Comparison of ENCODE assay signal across 11 mouse cellular contexts in the genomic region with DNA sequence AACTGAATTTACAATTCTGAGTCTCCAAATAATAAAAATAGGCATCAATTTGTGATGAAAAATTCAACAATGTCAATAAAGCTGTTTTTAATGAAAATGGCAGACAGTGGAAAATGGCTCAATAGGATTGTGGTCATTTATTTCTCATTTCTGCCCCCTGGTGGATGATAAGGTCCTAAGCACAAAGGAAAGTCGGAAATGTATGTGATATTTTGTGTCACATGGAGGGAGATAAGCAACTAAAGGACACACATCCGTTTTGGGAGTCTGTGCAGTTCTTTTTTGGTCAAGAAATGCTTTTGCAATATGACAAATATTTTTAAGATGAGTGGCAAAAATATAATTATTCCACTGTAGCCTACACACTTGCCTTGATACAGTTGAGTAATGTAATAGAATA. TPM values are rescaled to one million over a fixed set of nuclear protein-coding genes. Genes with fewer than 3 reads are reported as not detected.
DNase-seq lines count a peak whose midpoint lies in the region; ATAC-seq lines count a peak whose summit lies in the region.
"Had no signal": no experiment of that assay in that cellular context is flagged by ENCODE, and none has a peak within 500 bp of the region (broad histone marks: within the 10 kb centered on the region; RNA-seq: fewer than 3 reads in every experiment).

No protein-coding gene starts in this region.

- no peaks in the 10 kb centered on the region for H3K36me3 ChIP-seq in kidney, embryonic 14.5 days (ENCODE audit: control insufficient read depth, insufficient read depth, low read length)
- H3K36me3 ChIP-seq: limb, embryonic 13.5 days had no signal

- no peak overlapping the region for H3K4me2 ChIP-seq in kidney, embryonic 14.5 days (replicated peaks; ENCODE audit: low read depth, low read length)
- H3K4me2 ChIP-seq: limb, embryonic 13.5 days had no signal

- H3K4me1 ChIP-seq in kidney, embryonic 14.5 days (ENCODE audit: control insufficient read depth, insufficient read depth, low read length), result no peaks in the 10 kb centered on the region
- H3K4me1 ChIP-seq: limb, embryonic 13.5 days had no signal

- peak; percentile 24 for DNase-seq in adrenal gland, postnatal 14 days
- no peak for DNase-seq in adrenal gland, adult 8-10 months
- peak; percentile 30 for DNase-seq in kidney, postnatal 10 days
- DNase-seq in c-Kit-positive CD71-negative TER-119-negative erythroid progenitor cells, embryonic 14.5 days (ENCODE audit: low read depth), result peak; percentile 20
- peak; percentile 45 for DNase-seq in lung, postnatal 10 days
- no peak for DNase-seq in urinary bladder, postnatal 14 days (ENCODE audit: low spot score)
- no peak for DNase-seq in right cerebral cortex, postnatal 4 days

- no peaks in the 10 kb centered on the region for H3K9me3 ChIP-seq in kidney, embryonic 14.5 days (ENCODE audit: control insufficient read depth, low read length)
- H3K9me3 ChIP-seq: limb, embryonic 13.5 days had no signal

- no peak overlapping the region for H3K9ac ChIP-seq in kidney, embryonic 14.5 days (ENCODE audit: low read depth, low read length)
- H3K9ac ChIP-seq: limb, embryonic 13.5 days had no signal

- no peaks in the 10 kb centered on the region for H3K27me3 ChIP-seq in kidney, embryonic 14.5 days (ENCODE audit: control insufficient read depth, insufficient read depth, low read length)
- H3K27me3 ChIP-seq: limb, embryonic 13.5 days had no signal

- WGBS in kidney, embryonic 14.5 days, result 22% methylated on average over 2 of the region's 2 CpGs

- no peak overlapping the region for H3K27ac ChIP-seq in kidney, embryonic 14.5 days (ENCODE audit: low read depth, low read length)
- H3K27ac ChIP-seq: limb, embryonic 13.5 days had no signal

- no peak for ATAC-seq in kidney, embryonic 14.5 days (ENCODE audit: low FRiP score, low TSS enrichment)

- no peak overlapping the region for H3K4me3 ChIP-seq in kidney, embryonic 14.5 days (ENCODE audit: low read length)
- H3K4me3 ChIP-seq: erythroblast, embryonic 14.5 days; limb, embryonic 13.5 days had no signal

RNA-seq across cellular contexts. Expression of a gene that starts 27.9 kb away (rescaled TPM):
- total RNA-seq in adrenal gland, postnatal 14 days (2021), result not detected in 2 replicates
- total RNA-seq in adrenal gland, adult 8-10 months (2022), result under 1 TPM in 2 of 4 experiments, not detected in 2; 0.27 to 0.49 TPM
- not detected in 2 replicates for polyA plus RNA-seq in kidney, embryonic 14.5 days (2014; fragmentation: Nextera tagmentation; extraction: Ambion mirVana)
- total RNA-seq: neutrophil, adult 5-6 weeks had no signal
- polyA plus RNA-seq: erythroblast, embryonic 14.5 days had no signal

Comparison
In these comparisons a context has a peak if more than half of its experiments do, and no peak if none do; other contexts are left out.
1. DNase-seq: peak in adrenal gland, postnatal 14 days (single experiment), kidney, postnatal 10 days (single experiment), c-Kit-positive CD71-negative TER-119-negative erythroid progenitor cells, embryonic 14.5 days (single experiment) and lung, postnatal 10 days (single experiment); none in adrenal gland, adult 8-10 months (single experiment), urinary bladder, postnatal 14 days (single experiment) and right cerebral cortex, postnatal 4 days (single experiment).